Mouse (Mus musculus) megakaryocyte, embryonic 14.5 days (primary cell): ENCODE measurements around the gene Sppl2c.

Experiments
- FLI1 ChIP-seq: IDR thresholded peaks from 2 replicates; pipeline ENCODE4 v1.6.1; 2012; ENCODE audit warnings: low read length, inconsistent platforms, mixed read lengths
- GATA1 ChIP-seq: IDR thresholded peaks from 3 replicates; pipeline ENCODE4 v1.6.1; 2012; ENCODE audit warnings: mixed read lengths, low read length, inconsistent platforms, borderline replicate concordance

DNA sequence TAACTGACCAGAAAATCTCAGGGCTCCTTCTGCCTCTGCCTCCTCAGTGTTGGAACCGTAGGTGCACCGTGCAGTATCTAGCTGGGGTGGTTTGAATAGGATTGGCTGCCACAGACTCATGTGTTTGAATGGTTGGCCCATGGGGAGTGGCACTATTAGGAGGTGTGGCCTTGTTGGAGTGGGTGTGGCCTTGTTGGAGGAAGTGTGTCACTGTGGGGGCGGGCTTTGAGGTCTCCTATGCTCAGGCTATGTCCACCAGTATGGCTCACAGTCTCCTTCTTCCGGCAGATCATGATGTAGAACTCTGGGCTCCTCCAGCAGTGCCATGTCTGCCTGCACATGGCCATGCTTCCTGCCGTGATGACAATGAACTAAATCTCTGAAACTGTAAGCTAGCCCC is 35.6 kb downstream of the Sppl2c start:
- TF ChIP-seq GATA1 (no peak), FLI1 (no peak)
